Mouse (Mus musculus) ES-Bruce4 (cell line): ENCODE results near the gene Cd83. TPM values are rescaled to one million over a fixed set of nuclear protein-coding genes. Genes with fewer than 3 reads are reported as not detected.

ENCODE experiments used
- H3K27ac ChIP-seq: 2 replicates; pipeline ENCODE4 v1.5.1; 2012; ENCODE audit warnings: low read length, inconsistent platforms; ENCODE audit not compliant: insufficient read depth
- H3K27me3 ChIP-seq: 2 replicates; pipeline ENCODE4 v1.6.1; 2012; ENCODE audit warnings: mild to moderate bottlenecking, low read length, inconsistent platforms; ENCODE audit not compliant: control insufficient read depth, poor library complexity, insufficient read depth, severe bottlenecking
- H3K36me3 ChIP-seq: 2 replicates; pipeline ENCODE4 v1.6.1; 2012; ENCODE audit warnings: inconsistent platforms, mild to moderate bottlenecking, low read length, moderate library complexity; ENCODE audit not compliant: control insufficient read depth, poor library complexity, insufficient read depth, severe bottlenecking
- H3K4me1 ChIP-seq: one replicate; pipeline ENCODE4 v1.8.1; 2011; ENCODE audit warnings: low read length; ENCODE audit not compliant: control insufficient read depth, insufficient read depth
- H3K4me3 ChIP-seq: 2 replicates; pipeline ENCODE4 v1.5.1; 2011; ENCODE audit warnings: low read depth, mild to moderate bottlenecking, low read length
- H3K9ac ChIP-seq: 2 replicates; pipeline ENCODE4 v1.6.1; 2012; ENCODE audit warnings: low read depth, mild to moderate bottlenecking, inconsistent platforms; ENCODE audit not compliant: poor library complexity, severe bottlenecking
- H3K9me3 ChIP-seq: replicated peaks from 2 replicates; pipeline ENCODE4 v1.6.1; 2012; ENCODE audit warnings: mild to moderate bottlenecking, low read length, inconsistent platforms; ENCODE audit not compliant: control insufficient read depth, poor library complexity, insufficient read depth, severe bottlenecking
- CTCF ChIP-seq: IDR thresholded peaks from one replicate; pipeline ENCODE4 v1.8.1; 2011; ENCODE audit warnings: low read depth, low read length
- EP300 ChIP-seq: IDR thresholded peaks from 2 replicates; pipeline ENCODE4 v1.6.1; 2011; ENCODE audit warnings: low read depth, low read length; ENCODE audit not compliant: insufficient read depth
- POLR2A ChIP-seq: IDR thresholded peaks from one replicate; pipeline ENCODE4 v1.8.1; 2011; ENCODE audit warnings: low read length; ENCODE audit not compliant: insufficient read depth
- polyA plus RNA-seq: library from polyadenylated mRNA; stranded (reverse); fragments of >200 nt; gene quantifications from 2 replicates; pipeline ENCODE4 v1.2.4, GENCODE M21; 2011; ENCODE audit warnings: low read depth; ENCODE audit not compliant: missing spikeins, insufficient read depth, insufficient read length

Cd83 gene
- polyA plus RNA-seq = 0.46 and 0.72 TPM in 2 replicates

DNA sequence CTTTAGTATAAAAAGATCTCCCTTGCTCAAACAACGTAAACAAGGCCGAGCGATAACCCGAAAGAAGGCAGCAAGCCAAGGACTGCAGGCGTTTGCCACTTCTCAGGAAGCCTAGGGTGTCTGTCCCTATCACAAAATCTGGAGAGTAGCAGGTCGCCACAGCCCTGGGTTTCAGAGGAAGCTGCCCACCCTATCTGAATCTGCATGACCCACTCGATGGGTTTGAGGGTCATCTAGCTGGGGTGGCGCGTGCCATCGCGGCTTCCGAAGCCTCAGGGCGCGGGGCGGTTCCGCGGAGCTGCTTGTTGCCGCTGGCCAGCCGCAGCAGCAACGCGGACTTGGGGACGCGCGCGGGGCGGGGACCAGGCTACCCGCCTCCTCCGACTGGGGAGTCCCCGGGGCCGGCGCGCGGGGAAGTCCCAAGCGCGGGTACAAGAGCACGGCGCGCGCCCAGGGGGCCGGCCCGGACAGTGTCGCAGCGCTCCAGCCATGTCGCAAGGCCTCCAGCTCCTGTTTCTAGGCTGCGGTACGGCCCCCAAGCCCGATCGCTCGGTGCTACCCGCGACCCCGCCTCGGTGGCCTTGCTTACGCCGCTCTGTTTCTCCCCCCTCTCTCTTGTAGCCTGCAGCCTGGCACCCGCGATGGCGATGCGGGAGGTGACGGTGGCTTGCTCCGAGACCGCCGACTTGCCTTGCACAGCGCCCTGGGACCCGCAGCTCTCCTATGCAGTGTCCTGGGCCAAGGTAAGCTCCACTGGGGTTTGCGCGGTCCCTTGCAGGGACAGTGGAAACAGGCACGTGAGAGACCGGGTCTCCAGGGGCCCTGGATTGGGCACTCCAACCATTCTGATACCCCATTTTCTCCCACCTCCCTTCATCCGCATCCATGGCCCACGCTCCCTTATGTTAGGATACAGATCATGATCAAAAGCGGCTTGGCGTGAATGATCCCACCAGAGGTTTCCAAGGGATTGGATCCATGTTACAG is at the start of gene Cd83:
Gene Cd83 (plus strand): TSS at position 51 of the 987 bp plus-strand sequence.
- no peaks in the 10 kb centered on the region for H3K9me3 ChIP-seq
- H3K36me3 ChIP-seq = no peaks in the 10 kb centered on the region
- H3K4me1 ChIP-seq = peaks cover 2% of the 10 kb centered on the region
- peak within 1 kb of the TSS; percentile 83 for H3K4me3 ChIP-seq
- no peak for TF ChIP-seq CTCF
- no peak for TF ChIP-seq EP300
- no peak for TF ChIP-seq POLR2A
- H3K9ac ChIP-seq = peak within 1 kb of the TSS; percentile 48
- no peak within 1 kb of the TSS for H3K27ac ChIP-seq
- peaks cover 8% of the 10 kb centered on the region; the same call in 1 of the 2 replicates for H3K27me3 ChIP-seq

GRCm38 (mm10) chr13:43739598-43740275 is 44.8 kb upstream of the Cd83 start:
- Histone ChIP-seq H3K36me3 (no peaks in the 10 kb centered on the region), H3K9ac (no peak overlapping the region), H3K27me3 (no peaks in the 10 kb centered on the region), H3K9me3 (no peaks in the 10 kb centered on the region; the same call in 1 of the 2 replicates), H3K4me3 (no peak overlapping the region), H3K4me1 (no peaks in the 10 kb centered on the region), H3K27ac (no peak overlapping the region)
- no peak for TF ChIP-seq POLR2A
- no peak for TF ChIP-seq EP300
- peak; percentile 92 for TF ChIP-seq CTCF

DNA sequence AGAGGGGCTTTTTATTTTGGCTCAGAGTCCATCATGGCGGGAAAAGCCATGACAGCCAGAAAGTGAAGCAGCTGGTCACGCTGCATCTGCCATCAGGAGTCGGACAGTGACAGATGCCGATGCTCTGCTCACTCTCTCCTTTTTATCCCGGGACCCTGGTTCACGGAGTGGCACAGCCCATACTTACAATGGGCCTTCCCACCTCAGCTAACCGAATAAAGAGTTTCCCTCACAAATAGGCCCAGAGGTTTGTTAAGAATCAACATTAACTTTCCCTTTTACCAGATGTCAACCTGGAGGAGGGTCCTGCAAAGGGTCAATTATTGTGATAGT is 44.3 kb upstream of the Cd83 start:
- no peaks in the 10 kb centered on the region; the same call in 1 of the 2 replicates for H3K9me3 ChIP-seq
- H3K27me3 ChIP-seq = no peaks in the 10 kb centered on the region
- H3K4me3 ChIP-seq = no peak overlapping the region
- no peaks in the 10 kb centered on the region for H3K36me3 ChIP-seq
- no peak for TF ChIP-seq CTCF
- no peak for TF ChIP-seq POLR2A
- TF ChIP-seq EP300 = no peak
- H3K27ac ChIP-seq = no peak overlapping the region
- H3K9ac ChIP-seq = no peak overlapping the region
- H3K4me1 ChIP-seq = no peaks in the 10 kb centered on the region

DNA sequence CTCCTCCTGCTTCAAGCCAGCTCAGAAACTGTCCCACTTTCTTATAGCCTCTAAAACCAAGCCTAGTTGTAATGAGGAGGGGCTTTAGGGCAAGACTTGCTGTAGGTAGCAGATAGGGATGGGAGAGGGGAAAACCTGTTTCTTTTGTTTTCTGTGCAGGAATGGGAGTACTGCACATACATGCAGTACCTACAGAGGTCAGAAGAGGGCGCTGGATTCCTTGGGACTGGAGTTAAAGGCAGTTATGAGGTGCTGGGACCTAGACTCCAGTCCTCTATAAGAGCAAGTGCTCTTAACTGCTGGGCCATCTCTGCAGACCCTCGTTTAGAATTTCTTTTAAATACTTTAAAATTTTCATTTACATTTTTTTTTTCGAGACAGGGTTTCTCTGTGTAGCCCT is 41.9 kb upstream of the Cd83 start:
- Histone ChIP-seq H3K36me3 (no peaks in the 10 kb centered on the region), H3K9ac (no peak overlapping the region), H3K9me3 (no peaks in the 10 kb centered on the region; the same call in 1 of the 2 replicates), H3K27ac (no peak overlapping the region), H3K4me1 (no peaks in the 10 kb centered on the region), H3K27me3 (no peaks in the 10 kb centered on the region), H3K4me3 (no peak overlapping the region)
- TF ChIP-seq EP300 = no peak
- TF ChIP-seq CTCF = no peak
- TF ChIP-seq POLR2A = no peak

DNA sequence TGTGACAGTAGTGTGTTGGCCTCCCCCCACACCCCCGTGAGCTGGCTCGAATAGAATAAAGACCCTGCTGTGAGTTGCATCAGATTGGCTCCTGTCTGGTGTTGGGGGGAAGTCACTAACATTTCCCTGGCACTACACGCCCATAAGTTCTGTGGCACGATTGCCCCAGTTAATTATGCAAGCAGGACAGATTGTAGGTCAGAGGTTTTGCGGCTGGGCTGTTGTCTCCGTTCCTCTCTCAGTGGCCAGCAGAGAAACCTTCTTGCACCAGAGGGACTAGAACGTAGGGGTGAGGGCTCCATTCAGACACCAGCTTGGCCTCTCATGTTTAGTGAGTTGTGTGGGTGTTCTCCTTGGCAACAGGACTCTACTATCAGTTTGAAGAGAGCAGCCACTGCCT is 40.3 kb upstream of the Cd83 start:
- Histone ChIP-seq H3K27ac (no peak overlapping the region), H3K27me3 (no peaks in the 10 kb centered on the region), H3K4me3 (no peak overlapping the region), H3K9me3 (no peaks in the 10 kb centered on the region; the same call in 1 of the 2 replicates), H3K9ac (no peak overlapping the region), H3K36me3 (no peaks in the 10 kb centered on the region), H3K4me1 (no peaks in the 10 kb centered on the region)
- no peak for TF ChIP-seq CTCF
- no peak for TF ChIP-seq EP300

DNA sequence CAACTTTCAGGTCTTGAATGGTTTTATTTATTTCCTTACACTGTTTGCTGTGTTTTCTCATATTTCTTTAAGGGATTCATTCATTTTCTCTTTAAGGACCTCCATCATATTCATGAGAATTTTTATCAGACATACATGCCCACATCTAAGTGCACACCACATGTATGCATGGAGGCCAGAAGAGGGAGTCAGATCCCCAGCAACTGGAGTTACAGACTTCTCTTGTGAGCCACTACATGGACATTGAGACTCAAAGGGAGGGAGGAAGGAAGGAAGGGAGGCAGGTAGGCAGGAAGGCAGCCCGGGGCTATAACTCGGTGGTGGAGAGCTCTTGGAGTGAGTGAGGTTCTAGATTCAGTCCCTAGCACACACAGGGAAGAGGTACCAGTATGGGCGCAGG is 34.3 kb upstream of the Cd83 start:
- no peaks in the 10 kb centered on the region for H3K36me3 ChIP-seq

More for the DNA sequence above, 34.3 kb upstream of the Cd83 start:
- TF ChIP-seq POLR2A = no peak
- TF ChIP-seq EP300 = no peak
- TF ChIP-seq CTCF = no peak
- H3K9me3 ChIP-seq = no peaks in the 10 kb centered on the region
- no peaks in the 10 kb centered on the region for H3K27me3 ChIP-seq
- no peaks in the 10 kb centered on the region for H3K4me1 ChIP-seq
- H3K9ac ChIP-seq = no peak overlapping the region
- H3K4me3 ChIP-seq = no peak overlapping the region
- no peak overlapping the region for H3K27ac ChIP-seq
